Mouse (Mus musculus) hindbrain, embryonic 15.5 days (tissue): ENCODE measurements around the gene Slc16a5. TPM values are rescaled to one million over a fixed set of nuclear protein-coding genes. Genes with fewer than 3 reads are reported as not detected.

Experiments
- ATAC-seq: fragments of 200-750 bp; cut with Nextera tagmentation; 2 replicates; pipeline ENCODE4 v1.8.0; 2017; ENCODE audit warnings: low read depth, moderate number of reproducible peaks, moderate TSS enrichment; ENCODE audit not compliant: low FRiP score
- H3K27ac ChIP-seq: fragments of 300-500 bp; sonication (generic); replicated peaks from 2 replicates; pipeline ENCODE4 v1.5.1; 2015; ENCODE audit warnings: mild to moderate bottlenecking, inconsistent platforms
- H3K27me3 ChIP-seq: fragments of 300-500 bp; sonication (generic); 2 replicates; pipeline ENCODE4 v1.6.1; 2015; ENCODE audit warnings: control low read depth, inconsistent platforms
- H3K36me3 ChIP-seq: fragments of 300-500 bp; sonication (generic); 2 replicates; pipeline ENCODE4 v1.6.1; 2015; ENCODE audit warnings: control low read depth, inconsistent platforms
- H3K4me1 ChIP-seq: fragments of 300-500 bp; sonication (generic); replicated peaks from 2 replicates; pipeline ENCODE4 v1.6.1; 2015; ENCODE audit warnings: control low read depth, inconsistent platforms
- H3K4me2 ChIP-seq: fragments of 300-500 bp; sonication (generic); 2 replicates; pipeline ENCODE4 v1.6.1; 2015; ENCODE audit warnings: moderate library complexity, mild to moderate bottlenecking, inconsistent platforms
- H3K4me3 ChIP-seq: fragments of 300-500 bp; sonication (generic); 2 replicates; pipeline ENCODE4 v1.5.1; 2015; ENCODE audit warnings: mild to moderate bottlenecking, inconsistent platforms
- H3K9ac ChIP-seq: fragments of 300-500 bp; sonication (generic); 2 replicates; pipeline ENCODE4 v1.6.1; 2015; ENCODE audit warnings: inconsistent platforms
- H3K9me3 ChIP-seq: fragments of 300-500 bp; sonication (generic); 2 replicates; pipeline ENCODE4 v1.6.1; 2016; ENCODE audit warnings: control low read depth, inconsistent platforms
- WGBS: fragments of 180-500 bp; shearing (Covaris S2); methylation state at CpG from one replicate; pipeline ENCODE4 v1.1.7; 2015; 5-methylcytosine and 5-hydroxymethylcytosine counted together
- polyA plus RNA-seq: library from polyadenylated mRNA; unstranded; fragments of >200 nt; fragmentation: Nextera tagmentation; extraction: Ambion mirVana; gene quantifications from 2 replicates; pipeline ENCODE4 v1.2.1, GENCODE M21; 2015

The Slc16a5 gene
- polyA plus RNA-seq, result 0.17 and 0.24 TPM in 2 replicates

GRCm38 (mm10) chr11:115462243-115462891 is at the start of gene Slc16a5:
Gene Slc16a5, plus strand, starts transcription at chr11:115462474.
- no peaks in the 10 kb centered on the region for H3K9me3 ChIP-seq
- no peak within 1 kb of the TSS for H3K4me3 ChIP-seq

GRCm38 (mm10) chr11:115419531-115420237 is 42.6 kb upstream of the Slc16a5 start, which contains the start of the genes Atp5h and Kctd2:
Gene Atp5h, minus strand, starts transcription at chr11:115419962.
Gene Kctd2, plus strand, starts transcription at chr11:115420128.
- no peaks in the 10 kb centered on the region for H3K9me3 ChIP-seq
- peak within 1 kb of the TSS; percentile 91 for H3K9ac ChIP-seq
- under 1% methylated on average over 44 of the region's 56 CpGs for WGBS
- peaks cover 29% of the 10 kb centered on the region for H3K36me3 ChIP-seq
- H3K4me2 ChIP-seq, result peak within 1 kb of the TSS; percentile 94
- H3K27ac ChIP-seq, result peak within 1 kb of the TSS; percentile 92
- H3K4me3 ChIP-seq, result peak within 1 kb of the TSS; percentile 71
- ATAC-seq, result peak; percentile 98
- no peaks in the 10 kb centered on the region for H3K27me3 ChIP-seq
- peaks cover 35% of the 10 kb centered on the region for H3K4me1 ChIP-seq

More at GRCm38 (mm10) chr11:115462243-115462891, at the start of gene Slc16a5:
- no peak for ATAC-seq
- H3K4me2 ChIP-seq, result no peak within 1 kb of the TSS
- H3K36me3 ChIP-seq, result no peaks in the 10 kb centered on the region
- WGBS, result 80% methylated on average over 16 of the region's 16 CpGs
- no peaks in the 10 kb centered on the region for H3K4me1 ChIP-seq
- no peaks in the 10 kb centered on the region for H3K27me3 ChIP-seq
- no peak within 1 kb of the TSS for H3K9ac ChIP-seq
- no peak within 1 kb of the TSS for H3K27ac ChIP-seq

GRCm38 (mm10) chr11:115420336-115421190 is 41.7 kb upstream of the Slc16a5 start:
- peaks cover 35% of the 10 kb centered on the region for H3K4me1 ChIP-seq
- peak overlapping the region; percentile 94 for H3K4me2 ChIP-seq
- peak overlapping the region; percentile 91 for H3K9ac ChIP-seq
- no peaks in the 10 kb centered on the region for H3K9me3 ChIP-seq
- peak overlapping the region; percentile 92 for H3K27ac ChIP-seq
- peak overlapping the region; percentile 71 for H3K4me3 ChIP-seq
- H3K27me3 ChIP-seq, result no peaks in the 10 kb centered on the region
- ATAC-seq, result peak; percentile 67
- peaks cover 23% of the 10 kb centered on the region for H3K36me3 ChIP-seq
- 2% methylated on average over 44 of the region's 45 CpGs for WGBS

GRCm38 (mm10) chr11:115421328-115421727 is 40.9 kb upstream of the Slc16a5 start:
- H3K4me3 ChIP-seq, result peak overlapping the region; percentile 71
- peaks cover 20% of the 10 kb centered on the region for H3K36me3 ChIP-seq
- H3K27ac ChIP-seq, result no peak overlapping the region; the same call in 1 of the 2 replicates
- H3K9ac ChIP-seq, result peak overlapping the region; percentile 91; the same call in 1 of the 2 replicates
- no peaks in the 10 kb centered on the region for H3K27me3 ChIP-seq
- H3K4me2 ChIP-seq, result peak overlapping the region; percentile 94
- H3K9me3 ChIP-seq, result no peaks in the 10 kb centered on the region
- H3K4me1 ChIP-seq, result peaks cover 35% of the 10 kb centered on the region
- WGBS, result 58% methylated on average over 1 of the region's 1 CpGs
- no peak for ATAC-seq

- no peaks in the 10 kb centered on the region for H3K9me3 ChIP-seq
- H3K27ac ChIP-seq, result no peak overlapping the region
- no peaks in the 10 kb centered on the region for H3K27me3 ChIP-seq
- ATAC-seq, result no peak
- 94% methylated on average over 16 of the region's 16 CpGs for WGBS
- peaks cover 20% of the 10 kb centered on the region for H3K36me3 ChIP-seq
- H3K4me3 ChIP-seq, result no peak overlapping the region
- peaks cover 35% of the 10 kb centered on the region for H3K4me1 ChIP-seq
- H3K9ac ChIP-seq, result no peak overlapping the region
- peak overlapping the region; percentile 94; the same call in 1 of the 2 replicates for H3K4me2 ChIP-seq
Observed at GRCm38 (mm10) chr11:115421972-115422371, 40.3 kb upstream of the Slc16a5 start.

GRCm38 (mm10) chr11:115423091-115423490 is 39.2 kb upstream of the Slc16a5 start:
- 84% methylated on average over 3 of the region's 3 CpGs for WGBS
- no peaks in the 10 kb centered on the region for H3K27me3 ChIP-seq
- ATAC-seq, result no peak
- H3K27ac ChIP-seq, result no peak overlapping the region
- H3K4me1 ChIP-seq, result peaks cover 44% of the 10 kb centered on the region
- no peak overlapping the region for H3K9ac ChIP-seq
- no peak overlapping the region for H3K4me3 ChIP-seq
- peaks cover 17% of the 10 kb centered on the region for H3K36me3 ChIP-seq
- H3K4me2 ChIP-seq, result no peak overlapping the region
- H3K9me3 ChIP-seq, result no peaks in the 10 kb centered on the region

- no peak for ATAC-seq
- Histone ChIP-seq H3K27me3 (no peaks in the 10 kb centered on the region), H3K27ac (no peak overlapping the region), H3K36me3 (peaks cover 21% of the 10 kb centered on the region), H3K9me3 (no peaks in the 10 kb centered on the region), H3K4me3 (no peak overlapping the region), H3K4me1 (peaks cover 34% of the 10 kb centered on the region), H3K4me2 (no peak overlapping the region), H3K9ac (no peak overlapping the region)
- WGBS, result 89% methylated on average over 7 of the region's 7 CpGs
Observed at GRCm38 (mm10) chr11:115424666-115425065, 37.6 kb upstream of the Slc16a5 start.

DNA sequence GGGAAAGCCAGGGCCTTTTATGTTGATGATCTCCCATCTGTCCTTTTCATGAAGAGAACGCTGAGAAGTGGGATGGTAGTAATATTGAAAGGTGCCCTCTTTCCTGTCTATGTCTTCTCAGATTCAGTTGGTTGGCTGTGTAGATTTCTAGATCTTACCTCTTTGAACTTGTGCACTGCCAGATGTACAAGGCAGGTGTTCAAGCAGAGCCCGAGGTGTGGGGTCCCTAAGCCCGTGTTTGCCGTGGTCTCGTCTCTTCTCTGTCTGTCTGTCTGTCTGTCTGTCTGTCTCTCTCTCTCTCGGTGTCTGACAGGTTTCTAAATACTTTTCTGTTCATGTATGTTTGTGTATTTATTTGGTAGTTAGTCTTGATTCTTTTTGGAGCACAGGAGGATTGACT is 36.6 kb upstream of the Slc16a5 start:
- no peaks in the 10 kb centered on the region for H3K27me3 ChIP-seq
- no peaks in the 10 kb centered on the region for H3K9me3 ChIP-seq
- H3K4me2 ChIP-seq, result no peak overlapping the region
- no peak overlapping the region for H3K27ac ChIP-seq
- ATAC-seq, result no peak
- peaks cover 31% of the 10 kb centered on the region for H3K36me3 ChIP-seq
- H3K4me3 ChIP-seq, result no peak overlapping the region
- no peak overlapping the region for H3K9ac ChIP-seq
- peaks cover 32% of the 10 kb centered on the region for H3K4me1 ChIP-seq
- 95% methylated on average over 6 of the region's 6 CpGs for WGBS

DNA sequence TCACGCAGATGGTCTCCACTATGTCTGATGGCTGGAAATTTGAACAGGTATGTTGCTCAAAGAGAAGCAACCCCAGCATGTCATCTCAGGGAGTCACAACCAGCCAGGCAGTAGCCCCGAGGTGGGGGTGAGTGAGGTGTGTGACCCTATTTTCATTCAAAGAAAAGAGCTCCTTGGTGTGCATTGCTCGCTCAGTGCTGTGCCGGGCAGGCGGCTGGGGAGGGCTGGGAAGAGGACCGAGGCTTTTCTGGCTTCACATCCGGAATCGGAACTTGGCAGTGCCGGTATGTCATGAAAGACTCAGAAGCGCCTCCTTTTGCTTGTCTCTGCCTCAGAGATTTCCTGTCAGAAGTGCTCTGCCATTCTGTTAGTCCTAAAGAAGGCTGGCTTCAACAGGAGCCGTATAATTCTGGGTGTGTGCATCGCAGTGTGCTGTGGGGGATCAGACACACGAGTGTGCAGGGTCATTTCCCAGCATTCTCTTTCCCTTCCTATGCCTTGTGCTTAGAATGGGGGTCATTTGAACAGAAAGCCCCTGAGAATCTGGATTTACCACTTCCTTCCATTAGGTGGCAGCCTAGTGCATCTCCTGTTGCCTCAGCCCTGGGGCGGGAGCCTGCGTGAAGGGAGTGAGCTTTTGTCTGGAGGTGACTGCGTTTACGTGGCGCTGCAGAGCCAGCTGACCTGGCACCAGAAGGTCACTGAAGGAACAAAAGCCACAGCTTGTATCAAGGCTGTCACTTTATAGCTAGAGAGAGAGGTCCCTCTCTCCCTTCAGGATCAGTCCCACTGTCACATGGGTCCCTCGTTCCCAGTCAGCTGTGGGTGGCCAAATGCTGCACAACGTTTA is 34.6 kb upstream of the Slc16a5 start:
- Histone ChIP-seq H3K4me1 (peaks cover 12% of the 10 kb centered on the region), H3K4me2 (peak overlapping the region; percentile 36), H3K9ac (0 out of 2 replicates have a peak overlapping the region, but pooled peaks have one; percentile 5), H3K27me3 (no peaks in the 10 kb centered on the region), H3K36me3 (peaks cover 48% of the 10 kb centered on the region), H3K4me3 (no peak overlapping the region), H3K9me3 (no peaks in the 10 kb centered on the region), H3K27ac (peak overlapping the region; percentile 67)
- WGBS, result 37% methylated on average over 20 of the region's 20 CpGs
- peak; percentile 75 for ATAC-seq

DNA sequence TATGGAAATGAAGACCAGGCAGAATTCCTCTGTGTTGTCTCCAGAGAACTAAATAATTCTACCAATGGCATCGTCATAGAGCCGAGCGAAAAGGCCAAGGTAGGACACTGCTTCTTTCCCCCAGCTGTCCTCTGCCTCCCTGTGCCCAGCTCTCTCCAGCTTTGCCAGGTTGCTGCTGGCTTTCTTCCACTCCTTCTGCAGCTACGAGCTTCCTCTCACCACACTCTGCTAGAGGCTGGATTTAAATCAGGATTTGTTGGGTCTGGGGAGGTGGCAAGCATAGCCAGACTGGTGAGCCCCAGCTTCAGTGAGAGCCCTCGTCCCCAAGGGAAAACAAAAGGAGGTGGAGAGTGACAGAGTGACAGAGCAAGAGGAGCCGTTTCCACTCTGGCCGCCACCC is 33.0 kb upstream of the Slc16a5 start:
- Histone ChIP-seq H3K9ac (no peak overlapping the region), H3K27ac (no peak overlapping the region), H3K4me2 (no peak overlapping the region), H3K4me1 (peaks cover 12% of the 10 kb centered on the region), H3K27me3 (no peaks in the 10 kb centered on the region), H3K36me3 (peaks cover 48% of the 10 kb centered on the region), H3K4me3 (no peak overlapping the region), H3K9me3 (no peaks in the 10 kb centered on the region)
- WGBS, result 86% methylated on average over 7 of the region's 7 CpGs
- no peak for ATAC-seq

DNA sequence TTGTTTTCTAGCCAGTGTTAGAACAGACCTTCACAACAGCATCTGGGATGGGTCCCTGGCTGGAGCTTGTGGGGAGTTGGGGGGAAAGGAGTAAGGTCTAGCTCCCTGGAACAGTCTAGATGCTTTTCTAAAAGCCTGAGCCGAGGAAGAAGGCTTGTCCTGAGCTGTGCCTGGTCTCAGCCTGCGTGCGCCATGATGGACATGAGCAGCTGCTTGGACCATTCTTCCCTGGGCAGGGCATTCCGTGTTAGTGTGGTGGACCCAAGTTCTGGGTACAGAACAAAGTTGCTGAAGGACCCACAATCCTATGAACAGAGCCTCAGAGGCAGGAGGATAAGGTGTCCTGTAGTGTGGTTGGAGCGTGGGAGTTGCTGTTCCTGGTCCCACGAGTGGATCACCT is 31.7 kb upstream of the Slc16a5 start:
- ATAC-seq, result no peak

More for the DNA sequence above, 31.7 kb upstream of the Slc16a5 start:
- Histone ChIP-seq H3K36me3 (peaks cover 45% of the 10 kb centered on the region), H3K9me3 (no peaks in the 10 kb centered on the region), H3K4me3 (no peak overlapping the region), H3K27me3 (no peaks in the 10 kb centered on the region), H3K27ac (no peak overlapping the region), H3K4me1 (peaks cover 15% of the 10 kb centered on the region), H3K4me2 (no peak overlapping the region), H3K9ac (no peak overlapping the region)
- 96% methylated on average over 6 of the region's 6 CpGs for WGBS
